Mouse (Mus musculus) bone marrow macrophage, adult 2 months (primary cell): ENCODE measurements around the gene Nxpe4. TPM values are rescaled to one million over a fixed set of nuclear protein-coding genes. Genes with fewer than 3 reads are reported as not detected.

Experiments used
- H3K27ac ChIP-seq: 2 replicates; pipeline ENCODE4 v1.5.1; 2012; ENCODE audit warnings: low read depth, low read length; ENCODE audit not compliant: insufficient read depth
- H3K4me1 ChIP-seq: 2 replicates; pipeline ENCODE4 v1.6.1; 2012; ENCODE audit warnings: low read length; ENCODE audit not compliant: control insufficient read depth, insufficient read depth
- H3K4me3 ChIP-seq: 2 replicates; pipeline ENCODE4 v1.5.1; 2012; ENCODE audit warnings: mild to moderate bottlenecking, low read length, moderate library complexity; ENCODE audit not compliant: insufficient read depth
- CTCF ChIP-seq: IDR thresholded peaks from 2 replicates; pipeline ENCODE4 v1.5.1; 2012; ENCODE audit warnings: low read depth, mild to moderate bottlenecking, low read length, moderate library complexity
- POLR2A ChIP-seq: IDR thresholded peaks from 2 replicates; pipeline ENCODE4 v1.6.1; 2012; ENCODE audit warnings: mild to moderate bottlenecking, low read depth, low read length, borderline replicate concordance
- polyA plus RNA-seq: library from polyadenylated mRNA; stranded (reverse); fragments of >200 nt; gene quantifications from 2 replicates; pipeline ENCODE4 v1.2.4, GENCODE M21; 2012; ENCODE audit not compliant: missing spikeins, insufficient read depth, insufficient read length

Gene Nxpe4
- polyA plus RNA-seq, 1 experiment: 13.2 TPM

DNA sequence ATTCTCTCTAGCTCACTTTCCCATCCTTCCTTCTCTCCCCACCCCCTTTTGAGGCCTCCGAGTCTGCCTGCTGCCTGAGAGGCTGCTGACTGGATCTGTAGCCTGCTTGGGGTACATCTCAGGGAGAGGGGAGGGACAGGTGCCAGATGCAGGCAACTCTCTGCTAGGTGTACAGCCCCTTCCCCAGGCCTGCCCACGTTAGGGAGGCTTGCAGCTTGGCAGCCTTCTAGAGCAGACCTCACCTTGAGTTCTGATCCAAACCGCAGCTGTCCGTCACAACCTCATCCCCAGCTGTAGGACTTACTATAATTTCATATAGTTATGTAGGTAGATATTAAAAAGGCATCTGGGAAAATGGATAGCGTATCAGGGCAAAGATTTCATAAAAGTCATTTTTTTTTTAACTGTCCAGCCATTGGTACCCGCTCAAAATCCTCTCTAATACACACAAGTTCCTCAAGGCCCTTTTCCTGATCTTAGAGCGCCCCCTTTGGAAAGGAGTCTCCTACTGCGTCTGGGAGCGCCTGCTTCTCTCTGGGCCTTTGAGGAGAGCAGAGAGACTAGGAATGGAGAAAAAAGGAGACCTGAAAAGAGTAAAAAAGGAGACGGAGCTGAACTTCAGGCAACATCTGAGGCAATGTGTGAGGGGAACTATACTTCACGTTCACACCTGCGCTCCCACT lies 96.1 kb downstream of the Nxpe4 start:
- no peak overlapping the region for H3K4me3 ChIP-seq

DNA sequence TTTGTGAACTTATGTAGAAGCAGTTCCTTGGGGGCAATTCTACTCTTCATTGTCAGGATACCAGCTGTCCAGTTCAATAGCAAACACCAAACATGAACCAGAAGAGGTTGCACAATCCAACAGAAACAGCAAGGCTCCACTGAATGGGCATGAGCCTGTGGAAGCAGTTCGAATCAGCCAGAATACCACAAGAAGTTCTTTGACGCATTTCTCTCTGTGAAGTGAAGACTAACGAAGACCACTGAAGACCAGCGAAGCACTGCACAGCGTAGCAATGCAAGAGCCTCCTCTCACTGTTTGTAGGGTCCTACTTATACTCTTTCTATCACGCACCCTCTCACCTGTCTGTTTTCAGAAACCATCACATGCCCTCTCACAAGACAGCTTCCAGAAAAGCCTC lies 102.8 kb downstream of the Nxpe4 start:
- TF ChIP-seq POLR2A (no peak), CTCF (no peak)
- peaks cover 8% of the 10 kb centered on the region for H3K4me1 ChIP-seq
- H3K27ac ChIP-seq: no peak overlapping the region
- no peak overlapping the region for H3K4me3 ChIP-seq

More for the DNA sequence above, 96.1 kb downstream of the Nxpe4 start:
- TF ChIP-seq CTCF (peak; percentile 39), POLR2A (no peak)
- Histone ChIP-seq H3K27ac (no peak overlapping the region), H3K4me1 (peaks cover 5% of the 10 kb centered on the region)

DNA sequence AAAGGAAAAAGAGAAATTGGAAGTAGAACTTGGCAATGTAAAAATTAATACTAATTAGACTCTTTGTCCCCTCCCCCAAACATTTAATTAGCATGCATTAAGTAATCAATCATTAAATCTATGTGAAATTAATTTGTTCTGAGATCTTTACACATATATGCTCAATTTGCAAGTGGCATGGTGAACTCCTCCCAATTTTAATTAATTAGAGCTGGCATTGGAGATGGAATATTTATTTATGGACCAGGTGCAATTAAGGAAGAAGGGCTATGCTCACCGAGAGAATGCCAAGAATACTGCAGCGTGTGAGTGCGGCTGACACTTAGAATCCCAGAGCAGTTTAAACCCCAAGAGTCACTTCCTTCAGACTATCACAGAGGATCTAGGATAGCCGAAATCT lies 103.7 kb downstream of the Nxpe4 start:
- Histone ChIP-seq H3K27ac (no peak overlapping the region), H3K4me1 (peaks cover 6% of the 10 kb centered on the region), H3K4me3 (no peak overlapping the region)
- no peak for TF ChIP-seq CTCF

DNA sequence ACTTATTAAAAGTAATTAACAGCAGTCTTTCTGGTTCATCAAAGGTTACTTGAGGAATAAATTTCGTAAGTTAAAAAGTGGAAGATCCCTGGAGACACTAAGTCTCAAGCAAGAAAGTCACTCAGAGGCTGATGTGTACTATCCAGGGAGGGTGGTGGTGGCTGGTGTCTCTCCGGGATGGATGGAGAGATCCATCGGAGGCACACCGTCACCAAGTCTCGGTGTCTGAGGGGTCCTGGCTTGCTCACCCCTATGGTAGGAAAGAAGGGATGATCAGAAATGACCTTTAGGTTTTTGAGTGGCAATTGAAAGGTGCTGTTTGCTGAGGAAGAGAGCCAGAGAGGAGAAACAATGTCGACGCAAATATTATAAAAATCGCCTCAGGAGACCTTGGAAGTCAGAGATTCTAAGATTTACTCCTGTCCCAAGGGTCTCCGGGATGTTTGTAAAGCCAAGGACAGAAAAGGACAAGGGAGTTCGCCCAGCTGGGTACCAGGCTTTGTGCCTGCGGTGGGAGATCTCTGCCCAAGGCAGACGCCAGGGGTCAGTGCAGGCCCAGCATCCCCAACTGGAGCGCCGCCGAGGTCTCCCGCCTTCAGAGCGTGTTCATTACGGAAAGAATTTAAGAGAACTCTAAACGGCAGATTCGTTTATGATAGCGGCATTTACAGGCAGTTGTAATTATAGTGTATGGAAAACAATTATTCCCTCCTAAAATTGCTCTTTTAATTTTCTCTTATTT lies 104.6 kb downstream of the Nxpe4 start:
- TF ChIP-seq POLR2A (no peak), CTCF (peak; percentile 90)
- H3K27ac ChIP-seq: no peak overlapping the region
- H3K4me1 ChIP-seq: peaks cover 3% of the 10 kb centered on the region
- peak overlapping the region; percentile 52 for H3K4me3 ChIP-seq

DNA sequence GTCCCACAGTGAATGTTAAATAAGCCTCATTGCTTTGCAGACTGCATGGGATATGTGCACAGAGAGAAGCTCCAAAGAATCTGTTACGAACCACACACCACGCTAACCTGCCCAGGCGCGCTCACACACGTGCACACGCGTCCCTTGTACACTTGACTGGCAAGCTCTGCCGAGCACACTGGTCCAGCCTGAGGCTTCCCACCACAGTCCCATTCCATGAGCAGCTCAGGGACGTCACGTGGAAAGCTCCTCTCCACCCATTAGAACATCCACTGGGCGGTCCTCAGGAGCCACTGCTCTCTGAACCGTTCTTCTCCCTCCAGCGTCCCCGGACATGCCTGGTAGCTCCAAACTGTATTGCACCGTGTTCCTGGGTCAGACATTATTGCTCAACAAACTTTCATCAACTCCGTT lies 105.2 kb downstream of the Nxpe4 start:
- H3K4me3 ChIP-seq: peak overlapping the region; percentile 52
- peaks cover 3% of the 10 kb centered on the region for H3K4me1 ChIP-seq
- no peak overlapping the region for H3K27ac ChIP-seq
- TF ChIP-seq CTCF: no peak
- no peak for TF ChIP-seq POLR2A

DNA sequence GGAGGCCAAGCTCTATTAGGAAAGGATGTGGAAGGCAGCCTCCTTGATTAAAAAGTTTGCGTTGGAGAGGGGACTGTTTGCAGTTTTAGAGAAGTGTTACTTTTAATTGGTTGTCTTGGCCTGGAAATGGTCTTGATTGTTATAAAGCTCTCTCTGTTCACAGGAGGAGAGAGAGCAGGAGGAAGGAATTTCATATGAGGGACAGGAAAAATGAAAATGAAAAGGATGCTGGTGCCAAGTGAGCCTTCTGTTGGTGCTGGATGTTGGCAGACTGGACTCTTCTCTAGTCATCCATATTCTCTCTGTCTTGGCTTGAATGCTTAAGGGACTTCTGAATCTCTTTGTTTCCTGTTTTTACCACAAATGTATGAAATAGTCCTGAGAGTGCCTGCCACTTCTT lies 106.1 kb downstream of the Nxpe4 start:
- Histone ChIP-seq H3K27ac (no peak overlapping the region), H3K4me1 (peaks cover 3% of the 10 kb centered on the region), H3K4me3 (no peak overlapping the region)
- TF ChIP-seq CTCF (no peak), POLR2A (no peak)

DNA sequence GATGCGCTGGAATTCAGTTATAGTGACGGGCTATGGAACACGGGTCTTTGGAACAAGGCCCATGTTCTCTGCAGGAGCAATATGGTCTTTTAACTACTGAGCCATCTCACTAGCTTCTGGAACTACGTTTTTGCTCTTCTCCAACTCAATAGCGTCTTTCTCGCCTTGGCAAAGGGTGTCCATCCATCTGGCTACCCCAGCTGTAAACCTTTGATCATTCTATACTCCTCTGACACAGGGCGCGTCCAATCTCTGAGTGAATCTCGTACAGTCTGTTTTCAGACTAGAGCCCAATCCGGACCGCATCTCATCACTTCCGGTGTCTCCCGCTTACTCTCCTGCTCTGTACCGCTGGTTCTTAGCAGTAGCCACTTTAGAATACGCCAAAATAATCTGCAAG lies 115.0 kb downstream of the Nxpe4 start:
- TF ChIP-seq CTCF: no peak
- H3K4me1 ChIP-seq: no peaks in the 10 kb centered on the region
- H3K4me3 ChIP-seq: no peak overlapping the region
- H3K27ac ChIP-seq: no peak overlapping the region

DNA sequence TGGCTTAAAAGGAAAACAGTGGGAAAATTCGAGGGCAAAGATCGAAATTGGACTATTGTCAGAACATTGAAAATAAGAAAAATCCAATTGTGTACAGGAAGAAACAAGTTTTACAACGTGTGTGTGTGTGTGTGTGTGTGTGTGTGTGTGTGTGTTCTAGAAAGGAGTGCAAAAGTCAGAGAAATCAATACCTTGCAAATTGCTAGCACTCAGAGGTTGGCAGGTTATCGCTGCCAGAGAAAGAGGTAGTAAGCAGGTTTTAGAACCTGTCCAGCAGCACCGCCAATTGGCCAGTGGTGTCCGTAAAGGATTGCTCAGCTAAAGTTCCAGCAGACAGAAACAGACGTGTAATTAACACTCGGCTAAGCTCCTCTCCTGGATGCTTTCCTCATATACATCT lies 122.4 kb downstream of the Nxpe4 start:
- TF ChIP-seq CTCF: no peak
- no peak for TF ChIP-seq POLR2A
- no peaks in the 10 kb centered on the region for H3K4me1 ChIP-seq
- H3K27ac ChIP-seq: no peak overlapping the region
- no peak overlapping the region for H3K4me3 ChIP-seq

DNA sequence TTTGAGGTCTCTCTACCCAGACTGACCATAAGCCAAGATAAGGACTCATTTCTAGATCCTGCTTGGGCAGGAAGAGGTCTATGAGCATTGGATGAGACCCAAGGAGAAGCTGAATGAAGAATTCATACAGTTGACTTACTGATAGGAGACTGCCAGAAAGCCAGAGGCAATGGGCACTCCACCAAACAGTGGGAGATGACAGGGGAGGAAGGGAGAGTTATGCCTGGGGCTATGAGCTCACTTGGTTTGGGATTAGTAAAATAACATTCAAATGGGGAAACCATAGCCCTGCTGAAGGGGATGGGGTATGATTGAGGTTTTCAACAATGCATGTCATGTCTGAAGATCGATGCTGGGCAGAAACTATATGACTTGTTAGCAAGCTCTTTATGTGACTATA lies 128.5 kb downstream of the Nxpe4 start:
- Histone ChIP-seq H3K4me1 (peaks cover 4% of the 10 kb centered on the region; the same call in 1 of the 2 replicates), H3K27ac (no peak overlapping the region)
- no peak for TF ChIP-seq POLR2A
- no peak for TF ChIP-seq CTCF

DNA sequence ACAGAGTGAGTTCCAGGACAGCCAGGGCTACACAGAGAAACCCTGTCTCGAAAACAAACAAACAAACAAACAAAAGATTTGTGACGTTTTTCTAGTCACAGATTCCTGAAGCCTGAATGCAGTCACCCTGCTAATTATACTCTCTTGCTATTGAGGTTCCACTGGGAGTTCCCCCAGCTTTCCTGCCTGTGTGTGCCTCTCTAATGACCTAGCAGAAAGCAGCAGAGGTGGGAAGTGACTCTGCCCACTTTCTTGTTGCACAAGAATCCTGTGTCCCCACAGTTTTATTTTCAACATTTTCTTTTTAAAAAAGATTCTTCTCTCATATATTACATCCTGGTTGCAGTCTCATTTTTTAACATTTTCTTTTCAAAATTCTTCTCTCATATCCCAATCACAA lies 132.9 kb downstream of the Nxpe4 start:
- H3K4me1 ChIP-seq: peaks cover 4% of the 10 kb centered on the region; the same call in 1 of the 2 replicates

More for the DNA sequence above, 128.5 kb downstream of the Nxpe4 start:
- no peak overlapping the region for H3K4me3 ChIP-seq

More for the DNA sequence above, 132.9 kb downstream of the Nxpe4 start:
- Histone ChIP-seq H3K27ac (no peak overlapping the region), H3K4me3 (no peak overlapping the region)
- no peak for TF ChIP-seq POLR2A
- TF ChIP-seq CTCF: no peak
